Mouse (Mus musculus) Patski (cell line): ENCODE measurements around the gene Leo1. TPM values are rescaled to one million over a fixed set of nuclear protein-coding genes. Genes with fewer than 3 reads are reported as not detected.

ENCODE experiments used
- ATAC-seq: fragments of 100-300 bp; one replicate; pipeline ENCODE4 v1.8.0; 2021
- CTCF ChIA-PET: fragments of 350-600 bp; sonication (Branson Sonifier 250); formaldehyde crosslinking; loops from one replicate; lab custom pipeline; 2022; ENCODE audit warnings: inconsistent platforms; lab: Charles Lee
- POLR2A ChIA-PET: fragments of 350-600 bp; sonication (Branson Sonifier 250); formaldehyde crosslinking; loops from one replicate; lab custom pipeline; 2022; ENCODE audit warnings: antibody characterized with exemption, inconsistent platforms; lab: Charles Lee
- DNase-seq: peaks from one replicate; pipeline ENCODE4 v3.0.0-alpha.2; 2011; ENCODE audit warnings: low read depth, low spot score
- H3K27me3 ChIP-seq: fragments of 371-371 bp; one replicate; pipeline ENCODE4 v1.5.1; 2021
- CTCF ChIP-seq: fragments of 100-300 bp; IDR thresholded peaks from one replicate; pipeline ENCODE4 v1.5.1; 2021
- in situ Hi-C: fragments of 300-500 bp; cut with MboI; formaldehyde crosslinking; loops from 3 replicates; pipeline ENCODE4 v1.11.1; 2018; ENCODE audit warnings: low pct_unique_long_range_greater_than_20kb, mixed read lengths
- polyA plus RNA-seq: library from polyadenylated mRNA; unstranded; gene quantifications from one replicate; pipeline ENCODE4 v1.2.3, GENCODE M21; 2021

Gene Leo1
- polyA plus RNA-seq, result 38.3 TPM

DNA sequence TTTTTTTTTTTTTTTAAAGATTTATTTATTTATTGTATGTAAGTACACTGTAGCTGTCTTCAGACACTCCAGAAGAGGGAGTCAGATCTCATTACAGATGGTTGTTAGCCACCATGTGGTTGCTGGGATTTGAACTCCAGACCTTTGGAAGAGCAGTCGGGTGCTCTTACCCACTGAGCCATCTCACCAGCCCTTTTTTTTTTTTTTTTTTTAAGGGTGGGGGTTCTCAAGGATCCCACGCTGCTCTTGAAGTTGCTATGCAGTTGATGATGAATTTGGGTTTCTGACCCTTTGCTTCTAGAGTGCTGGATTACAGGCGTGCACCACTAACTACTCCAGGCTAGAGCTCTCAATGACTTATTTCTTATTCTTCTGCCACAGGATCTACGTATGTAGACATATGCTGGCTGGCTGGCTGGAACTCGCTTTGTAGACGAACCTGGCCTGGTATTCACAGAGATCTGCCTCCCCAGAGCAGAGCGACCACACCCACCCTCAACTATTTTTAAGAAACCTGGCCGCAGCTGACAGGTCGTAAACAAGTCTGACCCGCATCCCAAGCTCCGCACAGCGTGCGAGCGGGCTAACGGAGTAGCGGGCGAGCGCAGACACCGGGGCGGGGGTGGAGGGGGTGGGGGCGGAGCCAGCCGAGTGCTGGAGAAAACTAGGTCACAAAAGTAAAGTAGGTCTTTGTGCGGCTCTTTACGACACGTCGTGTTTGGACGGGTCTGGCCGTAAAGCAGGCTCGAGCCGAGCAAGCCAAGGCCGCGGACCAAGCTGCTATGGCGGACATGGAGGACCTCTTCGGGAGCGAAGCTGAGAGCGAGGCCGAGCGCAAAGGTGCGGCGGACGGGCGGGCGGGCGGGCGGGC, at the start of gene Leo1:
TSS of gene Leo1 (plus strand) at position 729 of the 871 bp plus-strand sequence.
- in situ Hi-C loops, result loop anchor here (5.0 to 25.0 kb wide), 2 partner anchors 84 to 379 kb away; partner anchors contain the start of gene Myo5a

DNA sequence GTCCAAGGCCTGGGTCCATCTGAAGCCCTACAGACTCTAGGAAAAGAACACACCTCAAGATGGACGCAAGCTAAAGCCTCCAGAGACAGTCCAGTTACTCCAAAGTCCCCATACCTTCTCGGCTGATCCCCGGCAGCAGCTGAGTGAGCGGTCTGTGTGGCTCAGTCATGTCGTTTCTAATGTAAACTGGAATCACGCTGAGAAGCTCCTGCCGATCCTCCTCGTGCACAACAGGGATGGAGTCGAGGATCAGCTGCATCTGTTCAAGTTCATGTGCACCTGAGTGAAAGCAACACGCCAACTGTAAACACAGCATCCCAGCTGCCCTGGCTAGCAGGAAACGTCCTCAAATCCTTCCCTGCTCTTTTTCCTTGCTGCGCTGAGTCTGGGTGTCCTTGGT, 48.1 kb upstream of the Leo1 start:
- TF ChIP-seq CTCF, result no peak
- DNase-seq (no peak), ATAC-seq (no peak)
- ChIA-PET POLR2A (interaction anchor here (0.9 kb wide), 1 partner anchor 120 kb away, joined by 4 read pairs; no protein-coding TSS in a partner anchor), CTCF (interaction anchor here (1.3 to 1.6 kb wide), 4 partner anchors 8 to 44 kb away, joined by 4 read pairs; no protein-coding TSS in a partner anchor)
- no peaks in the 10 kb centered on the region for H3K27me3 ChIP-seq
- in situ Hi-C loops, result no loop called here

More for the DNA sequence above, at the start of gene Leo1:
- no peaks in the 10 kb centered on the region for H3K27me3 ChIP-seq
- ATAC-seq (peak; percentile 88), DNase-seq (no peak)
- TF ChIP-seq CTCF, result no peak
- POLR2A ChIA-PET, result interaction anchor here (0.6 to 1.4 kb wide), 3 partner anchors 15 to 73 kb away, joined by 3 read pairs; partner anchors contain the start of gene Mapk6
- CTCF ChIA-PET, result interaction anchor here (0.9 to 1.9 kb wide), 4 partner anchors 25 to 158 kb away, joined by 3 to 6 read pairs (median 3); no protein-coding TSS in a partner anchor

DNA sequence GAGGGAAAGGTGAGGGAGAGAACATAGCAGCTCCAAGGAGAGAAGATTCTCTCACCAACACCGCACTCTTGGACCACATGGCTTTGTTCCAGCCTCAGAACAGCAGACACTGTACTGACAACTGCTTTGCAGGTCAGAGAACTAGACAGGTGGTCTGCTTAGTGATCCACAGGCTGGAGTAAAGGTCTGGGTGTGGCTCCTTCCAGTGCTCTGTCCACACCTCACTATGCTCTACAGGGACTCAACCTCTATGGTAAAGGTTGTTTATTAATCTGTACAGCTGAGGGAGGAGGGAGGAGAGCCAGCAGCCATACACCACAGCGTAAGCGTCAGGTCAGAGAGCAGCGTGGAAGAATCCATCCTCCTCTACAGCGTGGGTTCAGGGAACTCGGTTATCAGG, 45.4 kb upstream of the Leo1 start:
- DNase-seq (no peak), ATAC-seq (no peak)
- CTCF ChIA-PET, result no interaction called here
- TF ChIP-seq CTCF, result no peak
- POLR2A ChIA-PET, result no interaction called here
- H3K27me3 ChIP-seq, result no peaks in the 10 kb centered on the region
- in situ Hi-C loops, result no loop called here

DNA sequence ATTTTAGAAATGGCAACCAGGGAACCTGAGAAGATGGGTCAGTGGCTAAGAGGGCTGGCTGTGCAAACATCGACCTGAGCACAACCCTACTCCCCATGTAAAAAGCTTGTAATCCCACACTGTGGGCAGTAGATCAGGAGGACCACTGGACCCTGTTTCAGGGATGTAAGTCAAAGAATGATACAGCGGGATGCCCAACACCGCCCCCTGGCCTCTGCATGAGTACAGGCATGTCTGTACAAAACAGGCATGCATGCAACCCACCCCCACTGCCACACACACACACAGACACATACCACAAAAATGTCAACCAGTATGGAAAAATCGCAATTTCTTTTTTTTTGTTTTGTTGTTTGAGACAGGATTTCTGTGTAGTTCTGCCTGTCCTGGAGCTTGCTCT, 42.3 kb upstream of the Leo1 start:
- TF ChIP-seq CTCF, result peak; percentile 36
- ATAC-seq (no peak), DNase-seq (no peak)
- in situ Hi-C loops, result no loop called here
- ChIA-PET POLR2A (no interaction called here), CTCF (no interaction called here)
- no peaks in the 10 kb centered on the region for H3K27me3 ChIP-seq

DNA sequence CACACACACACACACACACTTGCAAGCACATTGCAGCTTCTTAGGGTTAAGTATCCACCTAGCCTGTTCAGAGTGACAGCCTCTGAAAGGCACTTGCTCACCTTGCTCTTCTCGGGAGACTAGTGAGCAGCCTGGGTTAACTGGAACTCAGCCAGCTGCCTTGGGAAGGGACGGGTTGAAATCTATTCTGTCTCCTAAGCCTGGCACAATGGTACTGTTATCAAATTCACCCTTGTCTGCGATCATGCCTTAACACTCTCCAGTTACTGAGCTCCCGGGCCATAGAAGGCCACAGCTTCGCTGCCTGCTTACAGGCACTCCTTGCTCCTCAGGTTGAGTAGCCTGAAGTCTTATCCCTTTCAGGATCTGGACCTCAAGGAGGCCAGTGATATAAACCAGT, 40.7 kb upstream of the Leo1 start:
- ChIA-PET CTCF (interaction anchor here (0.9 to 1.3 kb wide), 3 partner anchors 7 to 118 kb away, joined by 3 to 4 read pairs (median 3); no protein-coding TSS in a partner anchor), POLR2A (no interaction called here)
- ATAC-seq (no peak), DNase-seq (no peak)
- TF ChIP-seq CTCF, result no peak
- no peaks in the 10 kb centered on the region for H3K27me3 ChIP-seq
- in situ Hi-C loops, result no loop called here

DNA sequence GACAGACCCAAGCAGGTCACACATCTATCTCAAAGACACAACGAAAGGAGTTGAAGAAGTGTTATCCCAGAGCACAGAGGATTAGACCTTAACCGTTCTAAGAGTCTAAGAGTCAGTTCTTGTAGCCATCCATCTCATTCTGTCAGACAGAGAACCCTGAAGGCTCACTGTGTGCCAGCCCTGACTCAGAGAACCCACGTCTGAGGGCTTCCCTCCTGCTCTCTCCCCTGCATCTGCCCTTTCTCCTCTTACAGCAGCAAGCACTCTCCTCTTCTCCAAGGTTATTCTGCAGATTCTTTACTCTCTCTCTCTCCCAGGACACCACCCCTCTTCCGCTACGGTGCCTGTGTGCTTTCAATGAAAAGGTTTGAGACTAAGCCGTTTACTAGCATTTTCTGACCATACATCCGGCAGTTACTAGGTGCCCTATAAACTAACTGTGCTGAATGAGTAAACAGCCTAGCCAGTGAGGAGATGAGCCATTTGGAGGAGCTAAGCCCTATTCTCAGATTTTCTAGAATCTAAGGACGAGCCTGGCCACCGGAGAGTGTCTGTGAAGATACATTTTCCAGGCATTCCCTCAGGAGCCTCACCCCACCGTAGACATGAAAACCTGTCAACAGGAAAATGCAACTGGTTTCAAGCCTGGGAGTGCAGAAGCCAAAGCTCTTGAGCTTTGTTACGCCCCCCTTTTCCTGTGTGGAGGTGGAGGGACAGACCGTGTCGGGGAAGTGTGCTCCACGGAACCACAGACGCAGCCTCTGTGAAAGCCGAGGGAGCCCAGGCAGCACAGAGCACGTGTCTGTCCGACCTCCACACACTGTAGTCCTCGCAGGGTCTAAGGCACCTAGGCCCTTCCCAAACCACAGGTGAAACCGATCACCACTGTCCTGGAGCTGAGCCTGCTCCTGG, 39.5 kb upstream of the Leo1 start:
- DNase-seq (no peak), ATAC-seq (no peak)
- POLR2A ChIA-PET, result no interaction called here
- CTCF ChIA-PET, result interaction anchor here (0.9 to 1.3 kb wide), 3 partner anchors 9 to 119 kb away, joined by 3 to 4 read pairs (median 3); no protein-coding TSS in a partner anchor
- TF ChIP-seq CTCF, result no peak
- in situ Hi-C loops, result no loop called here
- H3K27me3 ChIP-seq, result no peaks in the 10 kb centered on the region

DNA sequence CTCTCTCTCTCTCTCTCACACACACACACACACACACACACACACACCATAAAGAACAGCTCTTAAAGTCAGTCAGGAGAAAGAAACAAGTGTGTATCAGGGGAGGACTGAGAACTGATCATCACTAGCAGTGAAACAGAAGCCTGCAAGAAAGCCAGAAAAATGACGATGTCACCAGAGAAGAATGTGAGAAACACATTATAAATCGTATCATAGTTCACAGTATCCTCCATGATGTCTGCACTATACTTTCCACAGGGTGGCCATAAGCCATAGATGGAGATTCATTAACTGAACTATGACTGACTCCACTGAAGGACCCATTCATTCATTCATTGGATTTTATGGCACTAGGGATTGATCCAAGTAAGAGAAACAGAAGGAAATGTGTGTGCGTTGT, 37.8 kb upstream of the Leo1 start:
- ATAC-seq, result peak; percentile 68
- no peak for DNase-seq
- no peak for TF ChIP-seq CTCF
- H3K27me3 ChIP-seq, result no peaks in the 10 kb centered on the region
- in situ Hi-C loops, result no loop called here
- POLR2A ChIA-PET, result no interaction called here
- CTCF ChIA-PET, result no interaction called here

DNA sequence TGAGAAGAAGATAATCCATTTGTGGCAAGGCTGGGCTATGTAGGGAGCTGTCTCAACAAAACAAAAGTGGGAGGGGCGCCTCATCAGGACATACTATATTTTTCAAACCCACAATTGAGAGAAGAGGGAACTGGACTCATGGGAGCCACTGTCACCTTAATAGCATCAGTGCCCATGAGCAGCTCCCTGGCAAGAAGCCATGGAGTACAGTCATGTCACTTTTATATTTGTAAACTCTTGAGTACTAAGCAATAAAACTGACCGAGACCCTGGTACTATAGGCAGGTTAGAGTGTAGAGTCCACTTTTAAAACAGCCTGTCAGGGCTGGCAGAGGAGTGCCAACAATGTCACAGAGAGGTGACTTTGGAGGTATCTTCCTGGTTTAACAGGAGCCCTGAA, 35.2 kb upstream of the Leo1 start:
- CTCF ChIA-PET, result interaction anchor here (1.4 kb wide), 1 partner anchor 16 kb away, joined by 3 read pairs; no protein-coding TSS in a partner anchor
- DNase-seq (no peak), ATAC-seq (no peak)
- no peak for TF ChIP-seq CTCF
- no peaks in the 10 kb centered on the region for H3K27me3 ChIP-seq
- in situ Hi-C loops, result no loop called here
- POLR2A ChIA-PET, result no interaction called here

DNA sequence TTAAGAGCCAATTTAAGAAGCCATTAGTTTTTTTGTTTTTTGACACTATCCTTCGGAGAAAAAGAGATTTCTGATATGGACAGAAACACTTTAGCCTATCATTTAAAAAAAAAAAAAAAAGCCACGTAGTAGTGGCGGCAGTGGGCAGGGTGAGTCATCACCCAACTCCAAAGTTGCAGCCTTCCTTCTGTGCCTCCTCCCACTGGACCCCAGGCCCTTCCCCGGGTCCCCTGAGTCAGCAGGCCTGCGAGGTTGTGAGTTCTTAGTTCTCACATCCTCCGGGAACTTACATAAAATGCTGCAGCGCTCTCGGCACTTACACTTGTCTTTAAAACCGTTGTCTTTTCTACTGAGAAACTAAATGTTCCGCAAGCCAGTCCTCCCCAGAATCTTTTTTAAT, 33.5 kb upstream of the Leo1 start:
- no peaks in the 10 kb centered on the region for H3K27me3 ChIP-seq
- TF ChIP-seq CTCF, result no peak
- CTCF ChIA-PET, result interaction anchor here (1.6 kb wide), 1 partner anchor 14 kb away, joined by 6 read pairs; no protein-coding TSS in a partner anchor
- POLR2A ChIA-PET, result interaction anchor here (1.1 to 2.0 kb wide), 2 partner anchors 15 to 42 kb away, joined by 3 to 12 read pairs; no protein-coding TSS in a partner anchor
- DNase-seq (no peak), ATAC-seq (no peak)
- in situ Hi-C loops, result no loop called here
